Mouse (Mus musculus): ENCODE data around the gene Ppp1r27. TPM values are rescaled to one million over a fixed set of nuclear protein-coding genes. Genes with fewer than 3 reads are reported as not detected.
"Not testable (repeated sequence)": the region's sequence is repeated elsewhere in the genome, so short reads cannot be mapped to it uniquely, and the experiment has no call there.

The Ppp1r27 gene
- polyA plus RNA-seq, 1 experiment from 2014 or later, result not detected

DNA sequence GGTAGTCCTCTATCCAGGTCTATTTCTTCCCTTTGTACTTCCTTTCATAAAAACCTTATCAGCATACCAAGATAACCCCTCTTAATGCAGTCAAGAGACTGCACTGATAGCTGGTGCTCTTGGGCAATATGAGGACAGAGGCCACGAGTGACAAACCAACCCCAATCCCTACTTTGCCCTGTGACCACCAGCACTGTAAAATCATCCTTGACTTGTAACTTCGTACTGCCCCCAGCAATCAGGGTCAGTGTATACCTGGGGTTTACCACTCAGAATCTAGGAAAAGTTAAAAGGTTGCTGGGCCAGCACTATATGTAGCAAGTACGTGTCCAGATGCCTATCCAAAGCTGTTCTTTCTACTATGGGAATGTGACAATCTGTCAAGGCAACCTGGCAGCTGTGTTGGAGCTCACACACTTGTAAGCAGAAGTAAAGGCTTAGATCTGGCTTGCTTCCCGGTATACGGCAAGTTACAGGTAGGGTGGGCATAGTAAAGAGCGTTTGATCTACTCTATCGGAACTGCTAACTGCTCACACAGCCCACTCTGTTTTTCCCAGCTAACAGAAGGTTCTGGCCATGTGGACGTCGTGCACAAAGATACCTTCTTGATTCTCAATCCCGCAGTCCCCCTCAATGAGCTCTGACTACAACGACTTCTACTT is 21.0 kb upstream of the Ppp1r27 start:
- no peak for DNase-seq (ENCODE audit: low spot score)
- peaks cover 25% of the 10 kb centered on the region for H3K36me3 ChIP-seq (ENCODE audit: control insufficient read depth, insufficient read depth, low read length)
- no peaks in the 10 kb centered on the region for H3K27me3 ChIP-seq (ENCODE audit: control insufficient read depth, insufficient read depth, low read length)
- H3K4me1 ChIP-seq (ENCODE audit: control insufficient read depth, insufficient read depth, low read length), result peaks cover 15% of the 10 kb centered on the region
- peak overlapping the region; percentile 90 for H3K9ac ChIP-seq (ENCODE audit: low read length)
- no peak for ATAC-seq (ENCODE audit: insufficient read depth, low FRiP score, low TSS enrichment)
- H3K27ac ChIP-seq (ENCODE audit: low read depth, low read length), result peak overlapping the region; percentile 57; the same call in 1 of the 2 replicates
- H3K4me3 ChIP-seq (ENCODE audit: low read depth, low read length), result peak overlapping the region; percentile 90
- peak overlapping the region; percentile 92 for H3K4me2 ChIP-seq (ENCODE audit: low read depth)
- H3K9me3 ChIP-seq (ENCODE audit: control insufficient read depth, low read length), result no peaks in the 10 kb centered on the region
- WGBS, result 15% methylated on average over 11 of the region's 11 CpGs

DNA sequence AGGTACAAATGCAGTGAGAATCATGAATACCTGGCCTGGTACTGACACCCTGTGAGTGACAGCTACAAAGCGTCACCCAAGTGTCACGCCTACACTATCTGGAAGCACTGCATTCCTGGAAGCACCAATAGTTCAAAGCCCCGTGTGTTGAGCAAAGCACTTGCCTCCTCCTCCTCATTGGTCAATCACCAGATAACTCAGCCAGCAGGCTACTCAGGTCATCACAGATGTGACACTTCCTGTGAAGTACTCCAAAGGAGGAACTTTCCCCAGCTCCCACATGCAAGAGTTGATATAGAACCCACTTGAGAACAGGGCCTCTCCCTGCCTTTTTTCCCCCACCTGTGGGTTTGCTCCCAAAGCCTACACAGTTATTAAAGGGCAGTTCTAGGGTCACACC is 20.2 kb upstream of the Ppp1r27 start:
- Histone ChIP-seq H3K4me1 (ENCODE audit: control insufficient read depth, insufficient read depth, low read length) (peaks cover 15% of the 10 kb centered on the region), H3K27me3 (ENCODE audit: control insufficient read depth, insufficient read depth, low read length) (no peaks in the 10 kb centered on the region), H3K27ac (ENCODE audit: low read depth, low read length) (no peak overlapping the region), H3K4me2 (ENCODE audit: low read depth) (peak overlapping the region; percentile 92), H3K9me3 (ENCODE audit: control insufficient read depth, low read length) (no peaks in the 10 kb centered on the region), H3K4me3 (ENCODE audit: low read depth, low read length) (peak overlapping the region; percentile 90; the same call in 1 of the 2 replicates), H3K36me3 (ENCODE audit: control insufficient read depth, insufficient read depth, low read length) (peaks cover 31% of the 10 kb centered on the region), H3K9ac (ENCODE audit: low read length) (no peak overlapping the region)
- no peak for DNase-seq (ENCODE audit: low spot score)
- no peak for ATAC-seq (ENCODE audit: insufficient read depth, low FRiP score, low TSS enrichment)
- 88% methylated on average over 3 of the region's 3 CpGs for WGBS

DNA sequence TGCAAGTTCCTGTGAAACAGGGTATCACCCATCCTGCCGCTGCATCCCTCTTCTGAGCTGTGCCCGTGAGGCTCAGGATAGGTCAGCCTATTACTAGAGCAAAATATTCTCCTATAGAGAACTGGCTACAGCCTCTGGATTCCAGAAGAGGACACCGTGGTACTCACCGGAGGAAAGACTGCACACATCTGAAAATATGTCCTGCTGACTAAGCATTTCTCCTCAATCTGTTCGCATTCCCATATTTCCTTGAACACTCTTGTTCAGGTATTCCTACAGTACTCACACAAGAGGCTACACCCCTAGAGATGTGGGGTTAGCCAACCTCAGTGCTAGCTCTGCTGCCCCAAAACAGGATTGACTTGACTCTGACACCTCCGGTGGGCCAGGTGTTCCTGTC is 17.4 kb upstream of the Ppp1r27 start:
- no peak for ATAC-seq (ENCODE audit: insufficient read depth, low FRiP score, low TSS enrichment)
- Histone ChIP-seq H3K4me2 (ENCODE audit: low read depth) (no peak overlapping the region), H3K4me1 (ENCODE audit: control insufficient read depth, insufficient read depth, low read length) (peaks cover 8% of the 10 kb centered on the region), H3K27me3 (ENCODE audit: control insufficient read depth, insufficient read depth, low read length) (no peaks in the 10 kb centered on the region), H3K4me3 (ENCODE audit: low read depth, low read length) (no peak overlapping the region), H3K36me3 (ENCODE audit: control insufficient read depth, insufficient read depth, low read length) (peaks cover 39% of the 10 kb centered on the region), H3K9me3 (ENCODE audit: control insufficient read depth, low read length) (no peaks in the 10 kb centered on the region), H3K9ac (ENCODE audit: low read length) (no peak overlapping the region), H3K27ac (ENCODE audit: low read depth, low read length) (no peak overlapping the region)
- no peak for DNase-seq (ENCODE audit: low spot score)
- WGBS, result 92% methylated on average over 6 of the region's 6 CpGs

DNA sequence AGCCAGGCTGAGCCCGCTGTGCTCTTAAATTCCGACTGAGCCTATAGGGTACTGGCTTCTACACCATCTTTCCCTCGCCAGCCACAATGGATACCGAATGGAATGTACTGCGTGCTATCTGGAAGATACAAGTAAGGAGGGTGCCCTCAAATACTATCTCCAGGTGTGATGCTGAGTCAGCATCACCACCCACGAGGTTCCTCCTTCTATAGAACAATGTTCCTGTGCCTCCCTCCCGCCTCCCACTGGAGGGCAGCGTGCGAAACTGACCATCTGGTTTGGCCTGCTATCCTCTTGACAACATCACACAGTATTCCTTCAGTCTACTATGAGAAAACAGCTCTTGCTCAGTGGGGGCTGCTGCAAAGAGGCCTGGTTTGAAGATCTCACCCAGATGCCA is 14.2 kb upstream of the Ppp1r27 start:
- H3K4me2 ChIP-seq (ENCODE audit: low read depth), result no peak overlapping the region
- no peak overlapping the region for H3K27ac ChIP-seq (ENCODE audit: low read depth, low read length)
- H3K27me3 ChIP-seq (ENCODE audit: control insufficient read depth, insufficient read depth, low read length), result no peaks in the 10 kb centered on the region
- H3K4me3 ChIP-seq (ENCODE audit: low read depth, low read length), result no peak overlapping the region
- H3K9ac ChIP-seq (ENCODE audit: low read length), result no peak overlapping the region
- ATAC-seq (ENCODE audit: insufficient read depth, low FRiP score, low TSS enrichment) (no peak), DNase-seq (ENCODE audit: low spot score) (no peak)
- H3K36me3 ChIP-seq (ENCODE audit: control insufficient read depth, insufficient read depth, low read length), result peaks cover 66% of the 10 kb centered on the region
- H3K4me1 ChIP-seq (ENCODE audit: control insufficient read depth, insufficient read depth, low read length), result no peaks in the 10 kb centered on the region
- no peaks in the 10 kb centered on the region for H3K9me3 ChIP-seq (ENCODE audit: control insufficient read depth, low read length)
- 85% methylated on average over 9 of the region's 9 CpGs for WGBS

DNA sequence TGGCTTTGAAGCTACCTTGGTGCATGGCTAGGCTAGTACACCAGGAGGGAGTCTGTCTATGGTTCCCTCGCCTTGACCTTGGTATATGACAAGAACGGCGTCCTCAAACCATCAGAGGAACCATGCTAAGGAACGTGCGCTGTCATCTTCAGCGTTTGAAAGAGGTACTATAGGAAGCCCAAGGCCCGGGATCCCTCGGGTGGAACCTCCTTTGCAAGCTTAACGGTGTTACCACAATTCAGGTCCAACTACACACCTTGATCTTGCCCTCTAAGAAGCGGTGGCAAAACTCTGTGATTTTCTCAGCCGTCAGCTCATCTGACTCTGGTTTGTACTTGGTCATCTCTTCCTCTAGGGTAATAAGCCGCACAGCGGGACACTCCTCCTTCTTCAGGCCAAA is 12.0 kb upstream of the Ppp1r27 start:
- no peak for ATAC-seq (ENCODE audit: insufficient read depth, low FRiP score, low TSS enrichment)
- peaks cover 57% of the 10 kb centered on the region for H3K36me3 ChIP-seq (ENCODE audit: control insufficient read depth, insufficient read depth, low read length)
- no peak overlapping the region for H3K4me2 ChIP-seq (ENCODE audit: low read depth)
- WGBS, result 96% methylated on average over 13 of the region's 13 CpGs
- no peaks in the 10 kb centered on the region for H3K9me3 ChIP-seq (ENCODE audit: control insufficient read depth, low read length)
- H3K9ac ChIP-seq (ENCODE audit: low read length), result no peak overlapping the region
- DNase-seq (ENCODE audit: low spot score), result no peak
- no peak overlapping the region for H3K27ac ChIP-seq (ENCODE audit: low read depth, low read length)
- no peaks in the 10 kb centered on the region for H3K27me3 ChIP-seq (ENCODE audit: control insufficient read depth, insufficient read depth, low read length)
- H3K4me3 ChIP-seq (ENCODE audit: low read depth, low read length), result no peak overlapping the region
- H3K4me1 ChIP-seq (ENCODE audit: control insufficient read depth, insufficient read depth, low read length), result no peaks in the 10 kb centered on the region

DNA sequence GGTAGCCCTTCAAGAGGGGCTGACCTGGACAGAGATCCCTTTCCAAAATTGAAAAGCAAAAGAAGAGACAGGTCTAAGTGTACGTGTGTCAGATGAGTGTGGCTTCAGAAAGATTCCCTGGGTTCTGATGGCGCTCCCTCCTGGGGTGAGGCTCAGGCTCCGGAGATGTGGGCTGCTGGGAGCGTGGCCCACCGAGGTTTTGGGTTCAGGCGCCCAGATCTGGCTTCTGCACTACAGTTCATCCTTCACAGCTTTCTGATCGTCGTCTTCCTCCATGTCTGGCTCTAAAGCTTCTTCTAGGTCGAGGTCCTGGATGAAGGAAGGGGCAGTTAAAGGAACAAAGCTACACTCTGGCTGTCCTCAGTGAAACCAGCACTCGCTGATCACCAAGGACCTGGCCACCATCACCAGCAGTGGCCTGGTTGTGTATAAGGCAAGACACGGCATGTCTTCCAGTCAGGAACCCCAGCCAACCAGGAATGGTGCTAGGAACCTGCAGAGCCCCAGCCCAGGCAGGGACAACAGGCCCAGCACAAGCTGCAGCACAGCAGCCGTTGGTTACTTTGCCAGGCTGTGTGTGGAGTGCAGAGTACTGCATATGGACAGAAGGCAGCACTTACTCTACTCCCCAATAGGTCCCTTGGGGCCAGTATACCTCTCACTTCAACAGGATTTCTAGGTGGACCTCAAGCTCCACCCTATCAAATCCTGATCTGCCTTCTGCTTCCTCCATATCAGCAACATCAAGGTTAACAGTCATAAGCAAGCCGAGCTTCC is 10.2 kb upstream of the Ppp1r27 start:
- WGBS, result 95% methylated on average over 13 of the region's 13 CpGs
- Histone ChIP-seq H3K27me3 (ENCODE audit: control insufficient read depth, insufficient read depth, low read length) (no peaks in the 10 kb centered on the region), H3K9me3 (ENCODE audit: control insufficient read depth, low read length) (no peaks in the 10 kb centered on the region), H3K4me1 (ENCODE audit: control insufficient read depth, insufficient read depth, low read length) (no peaks in the 10 kb centered on the region), H3K9ac (ENCODE audit: low read length) (no peak overlapping the region), H3K27ac (ENCODE audit: low read depth, low read length) (no peak overlapping the region), H3K4me3 (ENCODE audit: low read depth, low read length) (no peak overlapping the region), H3K4me2 (ENCODE audit: low read depth) (no peak overlapping the region), H3K36me3 (ENCODE audit: control insufficient read depth, insufficient read depth, low read length) (peaks cover 43% of the 10 kb centered on the region)
- DNase-seq (ENCODE audit: low spot score) (no peak), ATAC-seq (ENCODE audit: insufficient read depth, low FRiP score, low TSS enrichment) (no peak)

DNA sequence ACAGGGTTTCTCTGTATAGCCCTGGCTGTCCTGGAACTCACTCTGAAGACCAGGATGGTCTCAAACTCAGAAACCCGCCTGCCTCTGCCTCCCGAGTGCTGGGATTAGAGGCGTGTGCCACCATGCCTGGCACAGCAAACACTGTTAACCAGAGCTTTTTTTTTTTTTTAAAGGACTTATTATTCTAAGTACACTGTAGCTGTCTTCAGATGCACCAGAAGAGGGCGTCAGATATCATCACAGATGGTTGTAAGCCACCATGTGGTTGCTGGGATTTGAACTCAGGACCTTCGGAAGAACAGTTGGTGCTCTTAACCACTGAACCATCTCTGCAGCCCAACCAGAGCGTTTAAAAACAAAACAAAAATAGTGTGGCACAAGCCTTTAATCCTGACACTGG is 7.9 kb upstream of the Ppp1r27 start:
- not testable (repeated sequence) for H3K27ac ChIP-seq (ENCODE audit: low read depth, low read length); ATAC-seq (ENCODE audit: insufficient read depth, low FRiP score, low TSS enrichment); H3K9me3 ChIP-seq (ENCODE audit: control insufficient read depth, low read length); H3K9ac ChIP-seq (ENCODE audit: low read length); H3K4me3 ChIP-seq (ENCODE audit: low read depth, low read length); H3K4me2 ChIP-seq (ENCODE audit: low read depth); DNase-seq (ENCODE audit: low spot score); H3K27me3 ChIP-seq (ENCODE audit: control insufficient read depth, insufficient read depth, low read length); H3K4me1 ChIP-seq (ENCODE audit: control insufficient read depth, insufficient read depth, low read length)
- WGBS, result 89% methylated on average over 6 of the region's 6 CpGs
- H3K36me3 ChIP-seq (ENCODE audit: control insufficient read depth, insufficient read depth, low read length), result peaks cover 40% of the 10 kb centered on the region

DNA sequence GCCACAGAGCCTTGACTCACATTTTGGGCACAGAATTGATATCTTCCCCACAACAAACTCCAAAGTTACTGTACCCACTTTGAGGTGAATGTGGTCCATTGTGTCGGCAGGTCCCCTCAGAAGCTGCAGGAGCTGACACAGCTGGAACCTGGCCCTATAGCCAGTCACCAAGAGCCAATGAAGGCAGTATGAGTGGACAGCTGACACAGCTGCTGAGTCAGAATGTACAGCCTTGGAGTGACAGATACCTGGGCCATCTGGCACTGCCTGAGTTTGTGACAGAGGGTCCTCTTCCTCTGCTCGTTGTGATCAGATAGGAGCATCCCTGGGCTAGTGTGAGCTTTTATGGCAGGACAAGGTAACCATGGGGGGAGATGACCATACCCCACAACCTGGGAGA is 4.3 kb upstream of the Ppp1r27 start:
- no peak overlapping the region for H3K9ac ChIP-seq (ENCODE audit: low read length)
- no peak overlapping the region for H3K27ac ChIP-seq (ENCODE audit: low read depth, low read length)
- H3K4me2 ChIP-seq (ENCODE audit: low read depth), result no peak overlapping the region
- H3K27me3 ChIP-seq (ENCODE audit: control insufficient read depth, insufficient read depth, low read length), result no peaks in the 10 kb centered on the region
- DNase-seq (ENCODE audit: low spot score) (no peak), ATAC-seq (ENCODE audit: insufficient read depth, low FRiP score, low TSS enrichment) (no peak)
- no peaks in the 10 kb centered on the region for H3K4me1 ChIP-seq (ENCODE audit: control insufficient read depth, insufficient read depth, low read length)
- H3K9me3 ChIP-seq (ENCODE audit: control insufficient read depth, low read length), result no peaks in the 10 kb centered on the region
- WGBS, result 82% methylated on average over 2 of the region's 2 CpGs
- peaks cover 5% of the 10 kb centered on the region for H3K36me3 ChIP-seq (ENCODE audit: control insufficient read depth, insufficient read depth, low read length)
- no peak overlapping the region for H3K4me3 ChIP-seq (ENCODE audit: low read depth, low read length)

DNA sequence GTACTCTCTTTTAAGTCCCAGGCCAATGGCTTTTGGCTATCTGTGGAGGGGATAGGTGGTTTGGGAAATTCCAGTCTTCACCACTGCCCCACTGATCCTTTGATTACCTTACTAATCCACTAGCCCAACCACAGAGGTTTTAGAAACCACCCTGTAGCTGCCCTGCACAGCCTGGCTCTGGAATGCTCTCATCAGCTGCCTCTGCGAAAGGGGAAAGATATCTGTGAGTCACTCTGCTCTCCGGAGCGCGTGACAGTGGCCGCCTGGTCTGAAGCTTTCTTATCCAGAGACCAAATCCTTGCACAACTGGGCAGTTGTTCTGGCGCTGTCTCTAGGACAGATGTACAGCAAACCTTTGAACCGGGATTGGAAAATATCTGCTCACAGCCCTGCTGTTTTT is 3.9 kb upstream of the Ppp1r27 start:
- H3K9ac ChIP-seq (ENCODE audit: low read length), result no peak overlapping the region; the same call in 1 of the 2 replicates
- no peaks in the 10 kb centered on the region for H3K9me3 ChIP-seq (ENCODE audit: control insufficient read depth, low read length)
- H3K4me2 ChIP-seq (ENCODE audit: low read depth), result no peak overlapping the region
- peaks cover 3% of the 10 kb centered on the region for H3K4me1 ChIP-seq (ENCODE audit: control insufficient read depth, insufficient read depth, low read length)
- WGBS, result 86% methylated on average over 7 of the region's 7 CpGs
- peaks cover 4% of the 10 kb centered on the region; the same call in 1 of the 2 replicates for H3K36me3 ChIP-seq (ENCODE audit: control insufficient read depth, insufficient read depth, low read length)
- no peaks in the 10 kb centered on the region for H3K27me3 ChIP-seq (ENCODE audit: control insufficient read depth, insufficient read depth, low read length)
- no peak for DNase-seq (ENCODE audit: low spot score)
- no peak overlapping the region for H3K27ac ChIP-seq (ENCODE audit: low read depth, low read length)
- H3K4me3 ChIP-seq (ENCODE audit: low read depth, low read length), result no peak overlapping the region
- ATAC-seq (ENCODE audit: insufficient read depth, low FRiP score, low TSS enrichment), result no peak

All from neural tube, embryonic 11.5 days (tissue).